Mouse (Mus musculus) liver, embryonic 14.5 days (tissue): Measurements from ENCODE around the gene Zfp354b. TPM values are rescaled to one million over a fixed set of nuclear protein-coding genes. Genes with fewer than 3 reads are reported as not detected.

ENCODE experiments used
- ATAC-seq: fragments of 200-750 bp; cut with Nextera tagmentation; 2 replicates; pipeline ENCODE4 v1.8.0; 2017; ENCODE audit warnings: moderate number of reproducible peaks, mild to moderate bottlenecking, moderate library complexity; ENCODE audit not compliant: insufficient read depth
- DNase-seq, 3 experiments: peaks; one replicate each; pipeline ENCODE4 v3.0.0-alpha.2; 2012 to 2013; ENCODE audit warnings: low read depth in 3 of 3, low spot score in 3 of 3
- H3K27ac ChIP-seq: fragments of 300-500 bp; sonication (generic); 2 replicates; pipeline ENCODE4 v1.5.1; 2014; ENCODE audit warnings: moderate library complexity, mild to moderate bottlenecking, control low read depth, inconsistent platforms
- H3K27me3 ChIP-seq: fragments of 300-500 bp; sonication (generic); 2 replicates; pipeline ENCODE4 v1.6.1; 2014; ENCODE audit warnings: mild to moderate bottlenecking, low read length, moderate library complexity; ENCODE audit not compliant: control insufficient read depth, insufficient read depth
- H3K36me3 ChIP-seq: fragments of 300-500 bp; sonication (generic); replicated peaks from 2 replicates; pipeline ENCODE4 v1.6.1; 2014; ENCODE audit warnings: low read depth; ENCODE audit not compliant: control insufficient read depth, insufficient read depth
- H3K4me1 ChIP-seq, 2 experiments: fragments of 200-500 bp in 1 of 2; fragments of 300-500 bp in 1 of 2; sonication (generic) in 1 of 2; replicated peaks; 2 replicates each; pipeline ENCODE4 v1.6.1; 2012 to 2014; ENCODE audit warnings: antibody characterized with exemption in 1 of 2, inconsistent platforms in 1 of 2, low read length in 1 of 2; ENCODE audit not compliant: control insufficient read depth in 2 of 2, insufficient read depth in 2 of 2
- H3K4me2 ChIP-seq: fragments of 300-500 bp; sonication (generic); 2 replicates; pipeline ENCODE4 v1.6.1; 2014; ENCODE audit warnings: low read depth, mild to moderate bottlenecking, control low read depth, moderate library complexity
- H3K4me3 ChIP-seq, 2 experiments: fragments of 200-500 bp in 1 of 2; fragments of 300-500 bp in 1 of 2; sonication (generic) in 1 of 2; 2 replicates each; pipeline ENCODE4 v1.5.1; 2012 to 2014; ENCODE audit warnings: low read depth in 2 of 2, low read length in 2 of 2, mild to moderate bottlenecking in 2 of 2, control low read depth in 1 of 2, inconsistent platforms in 1 of 2, moderate library complexity in 1 of 2; ENCODE audit not compliant: insufficient read depth in 1 of 2
- H3K9ac ChIP-seq: fragments of 300-500 bp; sonication (generic); replicated peaks from 2 replicates; pipeline ENCODE4 v1.6.1; 2014; ENCODE audit warnings: mild to moderate bottlenecking, control low read depth, moderate library complexity
- H3K9me3 ChIP-seq: fragments of 300-500 bp; sonication (generic); 2 replicates; pipeline ENCODE4 v1.6.1; 2016; ENCODE audit warnings: low read length, mixed read lengths; ENCODE audit not compliant: control insufficient read depth
- CTCF ChIP-seq: IDR thresholded peaks from 2 replicates; pipeline ENCODE4 v1.5.1; 2016; ENCODE audit warnings: antibody characterized with exemption, low read depth, control low read depth
- EP300 ChIP-seq: IDR thresholded peaks from 2 replicates; pipeline ENCODE4 v1.6.1; 2016; ENCODE audit warnings: antibody characterized with exemption, low read depth
- WGBS: fragments of 180-500 bp; shearing (Covaris S2); extraction: QIAGEN DNeasy Blood & Tissue Kit; methylation state at CpG from one replicate; pipeline ENCODE4 v1.1.7; 2014; ENCODE audit not compliant: insufficient replicate concordance; 5-methylcytosine and 5-hydroxymethylcytosine counted together
- polyA plus RNA-seq, 2 experiments: library from polyadenylated mRNA; depleted of rRNA in 1 of 2; stranded (reverse) in 1 of 2; unstranded in 1 of 2; fragments of >200 nt; fragmentation: Nextera tagmentation in 1 of 2; extraction: Ambion mirVana in 1 of 2; gene quantifications; 2 replicates each; pipeline versions ENCODE4 v1.2.1 to v1.2.3; 2012 to 2014

The Zfp354b gene
- polyA plus RNA-seq, 2 experiments: 0.07 to 0.08 TPM

- H3K9me3 ChIP-seq: no peaks in the 10 kb centered on the region
- TF ChIP-seq CTCF: no peak
- no peak for TF ChIP-seq EP300
- DNase-seq (no peak), ATAC-seq (no peak)
- no peak overlapping the region for H3K4me3 ChIP-seq
- 57% methylated on average over 14 of the region's 14 CpGs for WGBS
- no peak overlapping the region for H3K4me2 ChIP-seq
- H3K4me1 ChIP-seq: no peaks in the 10 kb centered on the region
- H3K27me3 ChIP-seq: no peaks in the 10 kb centered on the region
- H3K9ac ChIP-seq: no peak overlapping the region
- H3K27ac ChIP-seq: no peak overlapping the region
- no peaks in the 10 kb centered on the region for H3K36me3 ChIP-seq
Measured at GRCm38 (mm10) chr11:50952290-50952689, 20.9 kb upstream of the Zfp354b start.

- no peak within 1 kb of the TSS for H3K4me2 ChIP-seq
- ATAC-seq (no peak), DNase-seq (no peak)
- no peaks in the 10 kb centered on the region for H3K9me3 ChIP-seq
- no peak within 1 kb of the TSS for H3K9ac ChIP-seq
- H3K27me3 ChIP-seq: no peaks in the 10 kb centered on the region
- TF ChIP-seq CTCF (no peak), EP300 (no peak)
- H3K27ac ChIP-seq: no peak within 1 kb of the TSS
- H3K4me1 ChIP-seq: no peaks in the 10 kb centered on the region
- 66% methylated on average over 14 of the region's 14 CpGs for WGBS
- no peaks in the 10 kb centered on the region for H3K36me3 ChIP-seq
- no peak within 1 kb of the TSS for H3K4me3 ChIP-seq
Measured at GRCm38 (mm10) chr11:50943506-50943905, 12.1 kb upstream of the Zfp354b start, which contains the start of gene 4933414I15Rik. 4933414I15Rik (minus strand) TSS chr11:50943765.

DNA sequence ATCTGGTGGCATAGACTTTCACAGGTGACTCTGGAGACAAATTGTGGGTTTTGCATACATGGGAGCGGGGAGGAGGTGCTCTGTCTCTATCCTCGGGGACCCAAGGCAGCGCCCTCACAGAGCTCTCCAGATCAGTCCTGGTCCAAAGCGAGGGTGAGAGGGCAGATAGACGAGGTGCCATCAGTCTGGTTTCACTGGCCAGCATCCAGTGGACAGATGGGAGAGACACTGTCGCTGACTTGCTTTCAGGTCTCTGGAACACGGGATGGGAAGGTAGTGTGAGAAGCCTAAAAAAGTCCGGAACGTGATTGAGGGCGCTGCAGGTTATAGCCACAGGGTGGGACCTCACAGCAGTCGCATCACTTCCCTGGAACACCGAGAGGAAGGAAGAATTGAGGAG lies 11.0 kb upstream of the Zfp354b start:
- Histone ChIP-seq H3K9me3 (no peaks in the 10 kb centered on the region), H3K4me3 (no peak overlapping the region), H3K4me1 (no peaks in the 10 kb centered on the region), H3K27ac (no peak overlapping the region), H3K4me2 (no peak overlapping the region), H3K36me3 (no peaks in the 10 kb centered on the region), H3K27me3 (no peaks in the 10 kb centered on the region), H3K9ac (no peak overlapping the region)
- no peak for ATAC-seq
- 51% methylated on average over 12 of the region's 12 CpGs for WGBS
- TF ChIP-seq CTCF (no peak), EP300 (no peak)
- no peak for DNase-seq

GRCm38 (mm10) chr11:50939621-50940366 lies 8.4 kb upstream of the Zfp354b start:
- no peaks in the 10 kb centered on the region for H3K9me3 ChIP-seq
- H3K4me3 ChIP-seq: no peak overlapping the region
- 23% methylated on average over 14 of the region's 14 CpGs for WGBS
- H3K27me3 ChIP-seq: no peaks in the 10 kb centered on the region
- DNase-seq (no peak), ATAC-seq (no peak)
- H3K4me2 ChIP-seq: no peak overlapping the region
- H3K4me1 ChIP-seq: no peaks in the 10 kb centered on the region
- H3K36me3 ChIP-seq: no peaks in the 10 kb centered on the region
- no peak overlapping the region for H3K9ac ChIP-seq
- H3K27ac ChIP-seq: no peak overlapping the region
- TF ChIP-seq CTCF (peak; percentile 87), EP300 (no peak)

- Histone ChIP-seq H3K4me1 (no peaks in the 10 kb centered on the region), H3K4me3 (no peak overlapping the region), H3K9ac (no peak overlapping the region), H3K27ac (no peak overlapping the region), H3K27me3 (no peaks in the 10 kb centered on the region), H3K36me3 (no peaks in the 10 kb centered on the region), H3K9me3 (no peaks in the 10 kb centered on the region), H3K4me2 (no peak overlapping the region)
- TF ChIP-seq EP300: no peak
- no peak for TF ChIP-seq CTCF
- DNase-seq (no peak), ATAC-seq (no peak)
- WGBS: 50% methylated on average over 8 of the region's 8 CpGs
Measured at GRCm38 (mm10) chr11:50938435-50938834, 7.0 kb upstream of the Zfp354b start.
